Mouse (Mus musculus) c-Kit-positive CD71-negative TER-119-negative erythroid progenitor cells, embryonic 14.5 days (primary cell): ENCODE data around the gene Mrpl53.

Source experiments
- DNase-seq: peaks from one replicate; pipeline ENCODE4 v3.0.0-alpha.2; 2013; ENCODE audit warnings: low read depth

The Mrpl53 gene

DNA sequence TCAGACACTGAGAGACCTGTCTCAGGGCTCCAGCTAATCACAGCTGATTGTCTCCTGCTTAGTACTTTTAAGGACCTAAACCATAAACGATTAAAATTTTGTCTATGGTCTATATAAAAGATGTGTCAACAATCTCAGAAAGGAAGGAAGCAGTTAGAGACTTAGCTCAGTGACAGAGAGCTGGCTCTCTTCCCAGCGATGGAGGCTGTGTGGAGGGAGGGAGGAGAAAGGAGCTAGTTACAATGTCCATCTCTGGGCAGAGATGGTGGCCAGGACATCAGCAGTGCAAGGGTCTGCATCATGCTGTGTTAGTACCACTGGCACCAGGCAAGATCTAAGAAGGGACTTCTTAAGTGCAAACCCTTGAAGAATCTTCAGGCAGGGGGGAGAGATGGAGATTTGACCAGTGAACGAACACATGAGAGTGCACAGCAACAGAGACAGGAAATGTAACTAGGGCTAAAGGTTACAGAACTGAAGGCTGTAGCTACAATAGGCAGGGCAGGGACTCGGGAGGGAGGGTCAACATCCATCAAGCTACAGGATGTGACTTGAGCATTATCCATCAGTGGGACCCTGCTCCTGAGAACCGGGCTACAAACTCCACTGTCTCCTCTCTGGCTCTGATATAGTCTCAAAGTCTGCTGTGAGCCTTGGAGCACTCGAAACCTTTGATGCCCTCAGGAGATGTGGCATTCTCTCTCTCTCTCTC is 16.3 kb upstream of the Mrpl53 start:
- DNase-seq: no peak

DNA sequence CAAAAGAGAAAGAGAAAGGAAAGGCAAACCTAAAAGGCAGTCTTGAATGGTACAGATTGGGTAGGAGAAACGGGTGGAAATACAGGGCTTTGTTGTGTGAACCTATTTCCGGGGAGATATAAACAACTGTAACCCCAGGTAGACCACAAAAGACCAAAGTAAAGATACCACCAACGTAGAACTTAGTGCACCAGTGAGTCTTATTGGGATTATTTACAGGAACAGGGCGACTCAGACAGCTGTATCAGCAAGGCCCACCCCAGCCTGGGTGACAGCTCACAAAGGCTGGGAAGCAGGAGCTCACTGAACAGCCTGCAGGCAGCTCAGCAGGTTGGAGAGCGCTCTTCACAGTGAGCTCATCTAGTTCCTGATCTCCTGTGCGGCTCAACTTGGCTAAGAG is 12.9 kb upstream of the Mrpl53 start:
- DNase-seq: no peak

DNA sequence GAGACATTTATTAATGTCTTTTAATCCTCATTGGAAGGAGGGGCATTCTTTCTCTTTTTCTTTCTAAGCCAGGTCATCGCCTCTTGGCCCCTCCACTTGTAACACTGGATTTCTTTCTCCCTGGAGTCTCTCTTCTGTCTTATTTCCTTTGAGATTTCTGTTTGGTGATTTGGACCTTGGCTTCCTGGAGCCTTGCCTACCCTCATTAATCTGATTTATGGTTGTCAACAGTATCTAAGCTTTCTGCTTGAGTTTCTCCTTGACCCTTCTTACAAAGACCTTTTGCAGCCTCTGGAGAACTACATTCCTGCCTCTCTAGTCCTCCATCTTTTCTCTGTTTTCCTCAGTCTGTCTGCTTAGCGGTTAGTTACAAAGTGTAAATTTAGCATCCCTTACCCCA is 10.4 kb upstream of the Mrpl53 start:
- DNase-seq: no peak

DNA sequence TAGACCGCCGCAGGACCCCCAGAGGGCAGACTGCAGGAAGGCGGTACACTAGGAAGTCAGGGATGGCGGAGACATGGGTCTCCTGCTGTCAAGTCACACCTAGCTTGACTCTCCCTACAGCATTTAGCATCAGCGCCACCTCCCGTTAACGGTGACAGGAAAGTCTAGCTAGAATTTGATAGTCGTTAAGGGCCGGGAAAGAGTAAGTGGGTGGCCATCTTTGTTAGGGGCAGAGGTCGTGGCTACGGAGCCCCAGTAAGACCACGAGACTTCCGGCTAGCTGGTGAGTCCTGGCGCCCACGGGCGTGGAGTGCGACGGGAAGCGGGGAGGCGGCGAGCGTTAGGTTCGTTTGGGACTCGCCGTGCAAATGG is 7.5 kb upstream of the Mrpl53 start, which contains the start of the genes Ccdc142 and Gm42688:
Gene Ccdc142 (plus strand): TSS at position 286 of the 372 bp plus-strand sequence.
Gene Gm42688 (plus strand): TSS at position 302 of the 372 bp plus-strand sequence.
- DNase-seq: peak; percentile 75

DNA sequence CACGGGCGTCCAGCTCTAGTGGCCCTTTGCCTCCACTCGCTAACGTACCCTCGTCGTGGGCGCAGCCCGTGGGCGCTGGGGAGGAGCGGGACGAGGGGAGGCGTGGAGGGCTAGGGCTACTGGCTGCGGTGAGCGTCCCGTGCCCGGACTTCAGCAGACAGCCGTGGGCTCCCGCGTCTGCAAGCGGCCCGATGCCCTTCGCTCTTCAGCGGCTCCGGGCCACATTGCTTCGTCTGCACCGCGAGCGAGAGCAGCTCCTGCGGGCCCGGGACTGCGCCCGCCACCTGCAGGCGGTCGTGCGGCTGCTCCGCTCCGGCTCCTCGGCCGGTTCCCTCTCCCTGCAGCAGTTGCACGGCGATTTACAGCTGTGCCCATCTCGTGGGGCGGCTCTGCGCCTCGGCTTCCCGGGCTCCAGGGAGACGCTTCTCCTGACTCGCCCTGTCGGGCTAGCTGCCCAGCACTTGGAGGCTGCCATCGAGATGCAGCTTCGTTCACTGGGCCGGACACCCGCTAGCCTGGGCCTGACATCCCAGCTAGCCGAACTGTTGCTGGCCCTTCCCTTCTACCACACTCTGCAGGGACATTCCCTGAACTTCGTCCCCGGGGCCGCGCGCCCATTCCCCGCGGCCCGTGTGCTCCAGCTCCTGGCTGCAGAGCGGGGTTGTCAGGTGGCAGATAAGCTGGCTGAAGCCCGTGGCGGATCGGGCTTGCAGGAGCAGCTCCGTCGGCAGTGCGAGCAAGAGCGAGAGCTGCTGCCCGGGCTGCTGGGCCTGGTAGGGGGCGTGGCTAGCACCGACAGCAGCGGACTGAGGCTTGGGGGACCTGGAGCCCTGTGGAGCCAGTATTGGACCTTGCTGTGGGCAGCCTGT is 6.9 kb upstream of the Mrpl53 start:
- no peak for DNase-seq

DNA sequence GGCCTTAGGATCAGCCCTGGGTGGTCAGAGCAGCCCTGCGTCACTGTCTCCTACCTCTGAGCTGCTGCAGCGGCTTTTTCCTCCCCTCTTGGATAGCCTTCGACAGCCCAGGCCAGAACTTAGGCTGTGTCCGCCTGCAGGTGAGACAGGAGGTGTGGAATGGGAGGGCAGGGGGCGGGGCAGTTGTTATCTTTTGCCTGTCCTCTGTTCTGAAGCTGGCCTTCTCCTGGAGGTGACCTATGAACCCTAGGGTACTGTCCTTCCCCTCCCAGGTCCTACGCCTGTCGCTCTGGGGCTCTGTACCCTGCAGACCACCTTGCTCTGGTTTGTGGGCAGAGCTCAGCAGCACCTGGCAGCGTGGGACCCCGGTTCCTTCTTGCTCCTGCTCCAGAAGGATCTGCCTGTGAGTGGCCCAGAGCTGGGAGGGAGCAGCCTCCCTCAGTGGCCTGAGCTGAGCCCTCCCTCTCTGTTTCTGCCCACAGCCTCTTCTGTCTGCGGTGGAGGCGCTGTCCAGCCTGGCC is 5.7 kb upstream of the Mrpl53 start:
- DNase-seq: no peak

DNA sequence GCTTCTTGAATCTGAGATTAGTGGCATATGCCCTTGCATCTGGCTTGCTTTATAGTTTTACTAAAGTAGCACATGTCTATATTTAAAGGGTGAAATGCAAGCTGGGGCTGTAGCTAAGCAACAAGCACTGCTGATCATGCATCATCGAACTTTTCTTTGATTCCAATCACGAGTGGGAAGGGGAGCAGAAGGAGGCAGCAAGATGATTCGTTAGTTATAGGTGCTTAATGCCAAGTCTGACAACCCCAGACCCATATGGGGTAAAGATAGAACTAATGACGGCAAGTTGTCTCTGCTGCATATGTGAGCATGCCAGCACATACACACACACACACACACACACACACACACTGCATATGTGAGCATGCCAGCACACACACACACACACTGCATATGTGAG is 4.7 kb upstream of the Mrpl53 start:
- no peak for DNase-seq

DNA sequence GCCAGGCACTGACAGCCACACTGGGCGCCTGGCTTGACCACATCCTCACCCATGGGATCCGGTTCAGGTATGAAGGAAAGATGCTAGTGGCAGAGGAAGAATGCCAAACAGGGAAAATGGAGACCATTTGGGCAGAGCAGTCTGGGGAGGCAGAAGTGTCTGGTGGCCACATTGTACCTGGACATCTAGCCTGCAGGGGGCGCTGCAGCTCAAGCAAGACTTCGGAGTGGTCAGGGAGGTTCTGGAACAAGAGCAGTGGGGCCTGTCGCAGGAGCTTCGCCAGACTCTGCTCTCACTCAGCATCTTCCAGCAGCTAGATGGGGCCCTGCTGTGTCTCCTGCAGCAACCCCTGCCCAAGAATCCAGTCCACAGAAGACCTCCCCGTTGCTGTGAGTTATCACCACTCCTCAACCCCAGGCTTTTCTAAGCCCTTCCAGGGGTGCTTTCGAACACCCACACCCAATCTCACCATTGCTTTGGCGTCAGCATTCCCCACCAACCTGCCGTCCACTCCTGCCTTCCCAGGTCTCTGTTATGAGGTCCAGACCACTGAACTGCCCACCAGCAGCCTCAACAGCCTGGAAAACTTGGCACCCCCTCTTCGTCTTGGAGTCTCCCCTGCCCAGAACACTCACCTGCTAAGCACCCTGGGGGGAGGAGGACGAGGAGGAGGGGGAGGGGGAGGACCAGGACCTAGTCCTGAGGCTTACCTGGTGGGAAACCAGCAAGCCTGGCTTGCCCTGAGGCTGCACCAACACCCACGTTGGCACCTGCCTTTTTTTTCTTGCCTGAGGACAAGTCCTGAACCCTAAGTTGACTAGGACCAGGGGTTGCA is 1.1 kb upstream of the Mrpl53 start:
- peak; percentile 82 for DNase-seq

DNA sequence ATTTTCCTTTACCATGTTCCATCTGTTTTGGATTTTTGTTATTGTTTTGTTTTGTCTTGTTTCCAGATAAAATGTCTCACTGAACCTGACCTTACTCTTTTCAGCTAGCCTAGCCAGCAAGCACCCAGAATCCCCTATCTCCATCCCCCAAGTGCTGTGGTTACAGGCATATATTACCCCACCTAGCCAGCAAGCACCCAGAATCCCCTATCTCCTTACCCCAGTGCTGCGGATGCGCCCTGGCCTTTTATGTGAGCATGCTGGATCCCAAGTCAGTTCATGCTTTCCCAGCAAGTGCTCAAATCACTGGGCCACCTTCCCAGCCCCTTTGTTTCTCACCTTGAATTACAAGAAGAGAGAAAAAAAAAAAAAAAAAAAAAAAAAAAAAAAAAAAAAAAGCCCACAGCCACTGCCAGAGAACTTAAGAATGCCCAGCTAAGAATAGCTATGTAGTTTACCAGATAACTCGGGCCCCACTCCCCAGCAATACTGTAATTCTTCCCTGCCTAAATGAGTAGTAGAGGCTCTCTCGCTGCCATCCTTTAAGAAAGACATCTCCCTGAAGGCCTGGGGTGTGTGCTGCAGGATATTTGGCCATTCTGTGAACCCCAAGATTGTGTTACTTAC is 2.8 kb downstream of the Mrpl53 start:
- DNase-seq: no peak

DNA sequence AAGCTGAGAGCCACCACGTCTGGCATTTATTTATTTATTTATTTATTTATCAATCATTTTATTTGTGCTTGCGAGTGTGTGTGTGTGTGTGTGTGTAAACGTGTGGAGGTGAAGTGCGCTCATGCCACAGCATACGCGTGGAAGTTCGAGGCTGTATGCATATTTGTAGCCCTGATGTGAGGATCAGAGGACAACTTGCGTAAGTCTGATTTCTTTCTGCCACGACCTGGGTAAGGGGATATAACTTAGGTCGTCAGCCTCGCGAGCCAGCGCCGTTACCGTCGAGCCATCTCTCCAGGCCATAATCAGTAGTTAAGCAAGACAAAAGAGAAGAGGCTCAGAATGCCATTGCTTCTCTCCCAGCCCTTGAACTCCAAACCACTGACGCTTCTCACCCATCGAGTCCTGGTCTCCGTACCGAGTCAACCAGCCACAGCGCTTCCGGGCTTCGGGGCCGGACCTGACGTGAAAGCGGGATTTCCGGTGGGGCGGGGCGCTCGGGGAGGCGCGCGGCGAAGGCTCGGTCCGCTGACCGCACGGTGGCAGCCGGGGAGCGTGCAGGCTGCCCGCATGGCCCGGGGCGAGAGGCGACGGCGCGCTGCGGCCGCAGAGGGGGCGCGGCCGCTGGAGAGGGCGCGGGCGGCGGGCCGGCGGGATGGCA is 6.3 kb downstream of the Mrpl53 start, which contains the start of gene Mogs:
Gene Mogs (plus strand): TSS at position 486 of the 661 bp plus-strand sequence.
- DNase-seq: peak; percentile 89

DNA sequence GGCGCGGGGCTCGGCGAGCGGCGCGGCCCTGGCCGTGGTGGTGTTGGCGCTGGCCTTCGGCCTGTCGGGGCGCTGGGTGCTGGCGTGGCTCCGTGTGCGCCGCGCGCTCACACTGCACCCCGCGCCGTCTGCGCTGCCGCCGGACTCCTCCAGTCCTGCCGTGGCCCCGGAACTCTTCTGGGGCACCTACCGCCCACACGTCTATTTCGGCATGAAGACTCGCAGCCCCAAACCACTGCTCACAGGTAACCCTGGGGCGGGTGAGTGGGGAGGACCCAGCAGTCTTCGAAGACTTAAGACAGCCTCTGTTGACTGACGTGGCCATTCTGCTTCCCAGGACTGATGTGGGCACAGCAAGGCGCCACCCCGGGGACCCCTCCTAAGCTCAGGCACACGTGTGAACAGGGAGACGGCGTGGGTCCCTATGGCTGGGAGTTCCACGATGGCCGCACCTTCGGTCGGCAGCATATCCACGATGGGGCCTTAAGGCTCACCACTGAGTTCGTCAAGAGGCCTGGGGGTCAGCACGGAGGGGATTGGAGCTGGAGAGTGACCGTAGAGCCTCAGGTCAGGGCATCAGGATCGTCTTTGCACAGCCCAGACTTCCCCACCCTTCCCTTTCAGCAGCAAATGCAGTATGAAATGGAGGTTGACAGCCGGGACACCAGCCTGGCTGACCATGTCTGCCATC is 7.0 kb downstream of the Mrpl53 start:
- DNase-seq: no peak

DNA sequence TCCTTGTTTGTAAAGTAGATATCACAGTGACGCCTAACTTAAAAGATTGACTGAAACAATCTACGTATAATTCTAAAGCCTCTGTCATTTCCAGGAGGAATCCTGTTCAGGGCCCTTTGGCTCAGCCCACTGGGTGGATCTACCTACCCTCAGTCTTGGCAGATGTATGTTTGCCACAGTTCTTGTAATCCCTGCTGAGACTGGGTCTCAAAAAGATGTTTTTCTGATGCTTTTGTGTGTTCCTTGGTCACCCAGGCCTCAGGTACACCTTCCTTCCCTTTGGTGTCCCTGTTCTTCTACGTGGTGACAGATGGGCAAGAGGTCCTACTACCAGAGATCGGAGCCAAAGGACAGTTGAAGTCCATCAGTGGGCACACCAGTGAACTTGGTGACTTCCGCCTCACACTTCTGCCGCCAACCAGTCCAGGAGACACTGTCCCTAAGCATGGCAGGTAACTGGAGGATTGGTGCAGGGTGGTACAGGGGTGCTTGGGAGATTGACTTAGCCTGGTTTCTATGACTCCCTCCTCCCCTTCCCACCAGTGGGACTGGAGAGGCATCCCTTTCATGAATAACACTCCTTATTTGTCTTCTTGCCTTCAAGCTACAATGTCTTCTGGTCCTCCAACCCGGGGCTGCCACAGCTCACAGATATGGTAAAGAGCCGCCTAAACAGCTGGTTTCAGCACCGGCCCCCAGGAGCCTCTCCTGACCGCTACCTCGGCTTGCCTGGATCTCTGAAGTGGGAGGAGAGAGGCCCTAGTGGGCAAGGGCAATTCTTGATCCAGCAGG is 7.7 kb downstream of the Mrpl53 start:
- DNase-seq: no peak

DNA sequence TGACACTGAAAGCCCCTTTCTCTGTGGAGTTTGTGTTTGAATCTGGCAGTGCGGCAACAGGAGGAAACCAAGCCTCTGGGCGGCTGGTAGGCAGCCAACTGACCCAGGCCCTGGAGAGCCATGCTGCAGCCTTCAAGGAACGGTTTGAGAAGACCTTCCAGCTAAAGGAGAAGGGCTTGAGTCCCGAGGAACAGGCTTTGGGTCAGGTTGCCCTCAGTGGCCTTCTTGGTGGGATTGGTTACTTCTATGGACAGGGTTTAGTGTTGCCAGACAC is 8.3 kb downstream of the Mrpl53 start:
- no peak for DNase-seq

DNA sequence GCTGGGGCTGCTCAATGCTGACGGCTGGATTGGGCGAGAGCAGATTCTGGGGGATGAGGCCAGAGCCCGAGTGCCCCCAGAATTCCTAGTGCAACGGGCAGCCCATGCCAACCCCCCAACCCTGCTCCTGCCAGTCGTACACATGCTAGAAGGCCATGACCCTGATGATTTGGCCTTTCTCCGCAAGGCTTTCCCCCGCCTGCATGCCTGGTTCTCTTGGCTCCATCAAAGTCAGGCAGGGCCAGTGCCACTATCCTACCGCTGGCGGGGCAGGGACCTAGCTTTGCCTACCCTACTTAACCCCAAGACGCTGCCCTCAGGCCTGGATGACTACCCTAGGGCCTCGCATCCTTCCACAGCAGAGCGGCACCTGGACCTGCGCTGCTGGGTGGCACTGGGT is 8.8 kb downstream of the Mrpl53 start:
- no peak for DNase-seq

DNA sequence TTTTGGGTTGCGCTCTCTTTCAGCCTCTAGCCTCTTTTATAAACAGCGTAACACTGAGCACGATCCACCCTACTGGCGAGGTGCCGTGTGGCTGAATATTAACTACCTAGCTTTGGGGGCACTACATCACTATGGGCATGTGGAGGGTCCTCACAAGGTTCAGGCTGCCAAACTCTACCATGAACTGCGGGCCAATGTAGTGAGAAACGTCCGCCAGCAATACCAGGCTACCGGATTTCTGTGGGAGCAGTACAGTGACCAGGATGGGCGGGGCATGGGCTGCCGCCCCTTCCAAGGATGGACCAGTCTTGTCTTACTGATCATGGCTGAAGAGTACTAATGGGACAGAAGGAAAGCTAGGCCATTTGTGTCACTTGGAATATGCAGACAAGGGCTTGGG is 9.5 kb downstream of the Mrpl53 start:
- DNase-seq: no peak

DNA sequence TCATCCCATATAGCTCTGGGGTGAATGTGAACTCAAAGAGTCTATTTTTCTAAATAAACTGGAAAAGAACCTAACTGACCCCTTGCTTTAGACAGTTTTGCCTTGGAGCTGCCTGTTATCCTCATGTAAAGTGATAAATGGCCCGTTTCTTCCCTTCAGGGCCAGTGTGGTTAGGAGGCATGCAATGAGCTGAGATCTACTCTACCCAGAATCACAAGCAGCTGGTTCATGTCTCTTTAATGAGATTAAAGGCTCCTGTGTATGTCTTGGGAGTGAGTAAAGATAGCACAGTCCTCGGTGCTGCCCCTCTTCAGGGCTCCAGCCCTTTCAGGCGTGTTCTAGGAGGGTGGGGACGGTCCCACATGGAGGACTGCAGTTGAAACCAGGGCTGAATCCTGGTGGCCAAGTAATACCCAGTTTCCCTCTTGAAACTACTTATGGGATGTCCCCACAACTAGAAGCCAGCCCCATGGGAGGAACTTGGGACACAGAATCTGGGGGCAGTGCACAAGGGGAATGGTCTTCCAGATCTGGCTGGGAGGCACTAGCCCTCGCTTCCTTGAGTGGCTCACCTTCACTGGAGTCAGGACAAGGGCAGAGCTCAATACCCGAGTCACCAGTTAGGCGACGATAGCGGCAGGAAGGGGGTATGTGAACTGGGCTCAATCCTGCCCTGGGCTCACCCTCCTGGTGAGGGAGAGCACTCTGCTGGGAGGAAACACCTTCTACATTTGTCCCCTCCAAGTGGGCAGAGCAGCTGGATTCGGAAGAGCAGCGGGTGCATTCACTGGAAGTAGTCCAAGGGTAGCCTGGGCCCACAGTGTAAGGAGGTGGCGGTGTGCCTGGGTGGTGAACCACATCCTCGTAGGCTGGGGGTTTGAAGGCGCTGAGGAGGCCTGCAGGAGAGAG is 10.2 kb downstream of the Mrpl53 start:
- DNase-seq: no peak

DNA sequence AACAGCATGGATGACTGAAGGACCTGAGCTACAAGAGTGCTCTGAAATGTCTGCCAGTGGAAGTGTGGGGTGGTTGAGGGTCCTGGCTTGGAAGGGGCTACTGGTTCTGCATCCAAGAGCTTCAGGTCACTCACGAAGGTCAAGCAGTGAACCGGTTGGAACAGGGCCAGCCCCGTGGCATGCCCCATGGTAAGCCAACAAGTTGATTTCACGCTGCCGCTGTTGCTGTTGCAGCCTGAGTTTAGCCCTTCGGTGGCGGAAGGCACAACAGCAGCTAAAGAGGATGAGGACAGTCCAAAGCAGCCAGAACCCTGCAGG is 10.9 kb downstream of the Mrpl53 start:
- no peak for DNase-seq

DNA sequence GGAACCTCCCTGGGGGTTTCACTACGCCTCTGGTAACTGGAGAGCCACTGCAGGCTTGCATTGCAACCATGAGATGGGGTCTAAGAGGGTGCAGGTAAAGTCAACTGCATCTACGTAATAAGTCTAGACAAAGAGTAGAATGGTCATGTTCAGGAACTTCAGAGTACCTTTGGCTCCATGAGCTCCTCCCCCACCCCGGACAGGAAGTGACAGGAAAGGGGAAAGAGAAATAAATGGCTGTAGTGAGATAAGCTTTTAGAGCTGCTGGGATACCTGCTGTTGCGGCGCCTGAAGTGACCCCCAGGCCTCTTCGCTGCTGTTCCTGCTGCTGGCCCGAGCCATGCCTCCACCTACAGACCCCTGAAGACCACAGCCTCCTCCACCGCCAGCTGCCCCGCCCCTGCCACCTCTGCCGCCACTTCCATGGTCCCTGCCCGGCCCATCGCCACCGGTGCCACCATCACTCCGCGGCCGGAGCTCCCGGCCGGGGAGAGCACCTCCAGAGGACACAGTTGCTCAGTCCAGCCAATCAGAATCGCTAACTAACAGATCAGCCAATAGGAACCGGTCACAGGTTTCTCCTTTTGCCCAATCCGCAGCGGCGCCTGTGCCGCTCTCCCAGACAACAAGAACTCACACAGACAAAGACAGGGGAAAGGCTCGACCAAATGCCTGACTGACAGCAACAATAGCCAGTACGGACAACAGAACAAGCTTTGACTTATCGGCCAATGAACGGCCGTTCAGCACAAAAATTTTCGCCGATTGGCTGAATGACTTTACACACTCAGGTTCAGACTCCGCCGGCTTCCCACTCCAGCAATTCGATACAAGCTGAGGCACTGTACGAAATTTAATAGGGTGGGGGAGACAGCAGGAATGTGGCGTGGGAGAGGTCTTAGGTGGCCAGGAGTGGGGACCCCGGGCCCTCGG is 12.4 kb downstream of the Mrpl53 start, which contains the start of gene Wbp1:
Gene Wbp1 (minus strand): TSS at position 630 of the 933 bp plus-strand sequence.
- DNase-seq: peak; percentile 95
